Mouse (Mus musculus): ENCODE data around the gene Gm20379. TPM values are rescaled to one million over a fixed set of nuclear protein-coding genes. Genes with fewer than 3 reads are reported as not detected.

The Gm20379 gene
- polyA plus RNA-seq, 1 experiment from 2014 or later = 0.54 TPM

GRCm38 (mm10) chr13:92302466-92302865, 3.3 kb upstream of the Gm20379 start:
- Histone ChIP-seq H3K27ac (no peak overlapping the region), H3K4me1 (replicated peaks) (no peaks in the 10 kb centered on the region), H3K9me3 (no peaks in the 10 kb centered on the region), H3K4me3 (replicated peaks) (no peak overlapping the region), H3K36me3 (no peaks in the 10 kb centered on the region), H3K27me3 (replicated peaks) (no peaks in the 10 kb centered on the region), H3K4me2 (replicated peaks) (no peak overlapping the region), H3K9ac (no peak overlapping the region)
- no peak for ATAC-seq
- 85% methylated on average over 4 of the region's 4 CpGs for WGBS

- H3K4me2 ChIP-seq (replicated peaks) = no peak overlapping the region
These were observed 2.5 kb upstream of the Gm20379 start for GRCm38 (mm10) chr13:92303062-92303948.

GRCm38 (mm10) chr13:92304291-92304690, 1.5 kb upstream of the Gm20379 start:
- Histone ChIP-seq H3K4me3 (replicated peaks) (no peak overlapping the region), H3K27ac (no peak overlapping the region), H3K36me3 (no peaks in the 10 kb centered on the region), H3K27me3 (replicated peaks) (no peaks in the 10 kb centered on the region), H3K4me1 (replicated peaks) (no peaks in the 10 kb centered on the region), H3K9ac (no peak overlapping the region), H3K4me2 (replicated peaks) (no peak overlapping the region), H3K9me3 (no peaks in the 10 kb centered on the region)
- no peak for ATAC-seq
- WGBS = 92% methylated on average over 5 of the region's 5 CpGs

More at GRCm38 (mm10) chr13:92303062-92303948, 2.5 kb upstream of the Gm20379 start:
- Histone ChIP-seq H3K4me3 (replicated peaks) (no peak overlapping the region), H3K27ac (no peak overlapping the region), H3K4me1 (replicated peaks) (no peaks in the 10 kb centered on the region), H3K36me3 (no peaks in the 10 kb centered on the region), H3K27me3 (replicated peaks) (no peaks in the 10 kb centered on the region), H3K9ac (no peak overlapping the region), H3K9me3 (no peaks in the 10 kb centered on the region)
- WGBS = 76% methylated on average over 8 of the region's 8 CpGs
- no peak for ATAC-seq

GRCm38 (mm10) chr13:92314613-92315012, 8.8 kb downstream of the Gm20379 start:
- Histone ChIP-seq H3K4me1 (replicated peaks) (no peaks in the 10 kb centered on the region), H3K4me3 (replicated peaks) (no peak overlapping the region), H3K9ac (no peak overlapping the region), H3K27ac (no peak overlapping the region), H3K27me3 (replicated peaks) (no peaks in the 10 kb centered on the region), H3K9me3 (no peaks in the 10 kb centered on the region), H3K36me3 (no peaks in the 10 kb centered on the region), H3K4me2 (replicated peaks) (no peak overlapping the region)
- no peak for ATAC-seq
- 88% methylated on average over 5 of the region's 5 CpGs for WGBS

GRCm38 (mm10) chr13:92320770-92321169, 15.0 kb downstream of the Gm20379 start:
- no peak overlapping the region for H3K9ac ChIP-seq
- H3K27ac ChIP-seq = no peak overlapping the region
- H3K36me3 ChIP-seq = peaks cover 2% of the 10 kb centered on the region; the same call in 1 of the 2 replicates
- H3K4me3 ChIP-seq (replicated peaks) = no peak overlapping the region
- no peak for ATAC-seq
- H3K27me3 ChIP-seq (replicated peaks) = no peaks in the 10 kb centered on the region
- H3K4me1 ChIP-seq (replicated peaks) = no peaks in the 10 kb centered on the region
- H3K4me2 ChIP-seq (replicated peaks) = no peak overlapping the region
- 88% methylated on average over 5 of the region's 5 CpGs for WGBS
- H3K9me3 ChIP-seq = no peaks in the 10 kb centered on the region

GRCm38 (mm10) chr13:92326030-92326429, 20.2 kb downstream of the Gm20379 start:
- H3K4me1 ChIP-seq (replicated peaks) = no peaks in the 10 kb centered on the region
- no peak overlapping the region for H3K4me3 ChIP-seq (replicated peaks)
- H3K9ac ChIP-seq = no peak overlapping the region
- no peak for ATAC-seq
- peaks cover 2% of the 10 kb centered on the region for H3K36me3 ChIP-seq
- no peak overlapping the region for H3K4me2 ChIP-seq (replicated peaks)
- WGBS = 77% methylated on average over 5 of the region's 5 CpGs
- H3K27ac ChIP-seq = no peak overlapping the region
- no peaks in the 10 kb centered on the region for H3K9me3 ChIP-seq
- H3K27me3 ChIP-seq (replicated peaks) = no peaks in the 10 kb centered on the region

- peak; percentile 63 for ATAC-seq
- no peak overlapping the region for H3K4me3 ChIP-seq (replicated peaks)
- no peak overlapping the region for H3K9ac ChIP-seq
- no peaks in the 10 kb centered on the region for H3K27me3 ChIP-seq (replicated peaks)
- WGBS = 71% methylated on average over 2 of the region's 2 CpGs
- no peaks in the 10 kb centered on the region for H3K9me3 ChIP-seq
- H3K36me3 ChIP-seq = peaks cover 3% of the 10 kb centered on the region; the same call in 1 of the 2 replicates
- H3K27ac ChIP-seq = no peak overlapping the region
- H3K4me2 ChIP-seq (replicated peaks) = no peak overlapping the region
- no peaks in the 10 kb centered on the region for H3K4me1 ChIP-seq (replicated peaks)
These were observed 22.2 kb downstream of the Gm20379 start for GRCm38 (mm10) chr13:92328000-92328399.

GRCm38 (mm10) chr13:92330621-92331020, 24.8 kb downstream of the Gm20379 start:
- Histone ChIP-seq H3K4me2 (replicated peaks) (no peak overlapping the region), H3K4me3 (replicated peaks) (no peak overlapping the region), H3K27ac (no peak overlapping the region), H3K4me1 (replicated peaks) (no peaks in the 10 kb centered on the region), H3K9me3 (no peaks in the 10 kb centered on the region), H3K27me3 (replicated peaks) (no peaks in the 10 kb centered on the region), H3K36me3 (peaks cover 3% of the 10 kb centered on the region; the same call in 1 of the 2 replicates), H3K9ac (no peak overlapping the region)
- WGBS = 94% methylated on average over 3 of the region's 3 CpGs
- ATAC-seq = no peak

GRCm38 (mm10) chr13:92332103-92332879, 26.5 kb downstream of the Gm20379 start:
- ATAC-seq = no peak
- H3K9ac ChIP-seq = no peak overlapping the region
- 90% methylated on average over 15 of the region's 15 CpGs for WGBS
- H3K9me3 ChIP-seq = no peaks in the 10 kb centered on the region
- no peaks in the 10 kb centered on the region for H3K4me1 ChIP-seq (replicated peaks)
- H3K36me3 ChIP-seq = peaks cover 3% of the 10 kb centered on the region; the same call in 1 of the 2 replicates
- no peak overlapping the region for H3K4me2 ChIP-seq (replicated peaks)
- H3K27ac ChIP-seq = no peak overlapping the region
- H3K4me3 ChIP-seq (replicated peaks) = no peak overlapping the region
- no peaks in the 10 kb centered on the region for H3K27me3 ChIP-seq (replicated peaks)

GRCm38 (mm10) chr13:92336857-92337256, 31.1 kb downstream of the Gm20379 start:
- ATAC-seq = no peak
- Histone ChIP-seq H3K4me1 (replicated peaks) (no peaks in the 10 kb centered on the region), H3K4me2 (replicated peaks) (no peak overlapping the region), H3K9me3 (no peaks in the 10 kb centered on the region), H3K27me3 (replicated peaks) (no peaks in the 10 kb centered on the region), H3K4me3 (replicated peaks) (no peak overlapping the region), H3K9ac (no peak overlapping the region), H3K36me3 (no peaks in the 10 kb centered on the region), H3K27ac (no peak overlapping the region)
- 97% methylated on average over 1 of the region's 1 CpGs for WGBS

GRCm38 (mm10) chr13:92337773-92338462, 32.1 kb downstream of the Gm20379 start:
- Histone ChIP-seq H3K27ac (no peak overlapping the region), H3K4me3 (replicated peaks) (no peak overlapping the region)
- WGBS = 77% methylated on average over 6 of the region's 6 CpGs

GRCm38 (mm10) chr13:92339787-92340186, 34.0 kb downstream of the Gm20379 start:
- Histone ChIP-seq H3K4me3 (replicated peaks) (no peak overlapping the region), H3K9ac (no peak overlapping the region), H3K27me3 (replicated peaks) (no peaks in the 10 kb centered on the region), H3K9me3 (no peaks in the 10 kb centered on the region), H3K27ac (no peak overlapping the region), H3K4me2 (replicated peaks) (no peak overlapping the region), H3K36me3 (peaks cover 9% of the 10 kb centered on the region), H3K4me1 (replicated peaks) (no peaks in the 10 kb centered on the region)
- WGBS = 84% methylated on average over 3 of the region's 3 CpGs
- ATAC-seq = no peak

More at GRCm38 (mm10) chr13:92337773-92338462, 32.1 kb downstream of the Gm20379 start:
- ATAC-seq = no peak
- H3K4me1 ChIP-seq (replicated peaks) = no peaks in the 10 kb centered on the region
- no peak overlapping the region for H3K4me2 ChIP-seq (replicated peaks)
- H3K27me3 ChIP-seq (replicated peaks) = no peaks in the 10 kb centered on the region
- no peak overlapping the region for H3K9ac ChIP-seq
- no peaks in the 10 kb centered on the region for H3K36me3 ChIP-seq
- no peaks in the 10 kb centered on the region for H3K9me3 ChIP-seq

Data from intestine, embryonic 15.5 days (tissue).